Mouse (Mus musculus) liver, postnatal 0 days (tissue): ENCODE measurements at regions not wholly inside any gene's neighbourhood (a gene's known extent, or its start where the extent isn't known, plus 50 kb on each side); places are given as distances from the start of the nearest gene placed in this dataset.

ENCODE experiments used
- ATAC-seq: fragments of 200-750 bp; cut with Nextera tagmentation; 2 replicates; pipeline ENCODE4 v1.8.0; 2017; ENCODE audit warnings: mild to moderate bottlenecking, moderate library complexity
- DNase-seq: peaks from one replicate; pipeline ENCODE4 v3.0.0-alpha.2; 2016
- H3K27ac ChIP-seq: fragments of 300-500 bp; sonication (generic); 2 replicates; pipeline ENCODE4 v1.5.1; 2014; ENCODE audit warnings: antibody characterized with exemption, moderate library complexity, mild to moderate bottlenecking, low read depth
- H3K27me3 ChIP-seq: fragments of 300-500 bp; sonication (generic); 2 replicates; pipeline ENCODE4 v1.6.1; 2014; ENCODE audit warnings: low read length, control low read depth, mixed read lengths; ENCODE audit not compliant: insufficient read depth
- H3K36me3 ChIP-seq: fragments of 300-500 bp; sonication (generic); replicated peaks from 2 replicates; pipeline ENCODE4 v1.6.1; 2014; ENCODE audit warnings: mild to moderate bottlenecking, control low read depth, low read length, moderate library complexity, mixed read lengths; ENCODE audit not compliant: insufficient read depth
- H3K4me1 ChIP-seq: fragments of 300-500 bp; sonication (generic); 2 replicates; pipeline ENCODE4 v1.6.1; 2014; ENCODE audit warnings: antibody characterized with exemption, mild to moderate bottlenecking, control low read depth; ENCODE audit not compliant: insufficient read depth
- H3K4me2 ChIP-seq: fragments of 300-500 bp; sonication (generic); 2 replicates; pipeline ENCODE4 v1.6.1; 2014; ENCODE audit warnings: low read depth, mild to moderate bottlenecking, low read length, moderate library complexity, mixed read lengths
- H3K4me3 ChIP-seq: fragments of 300-500 bp; sonication (generic); 2 replicates; pipeline ENCODE4 v1.5.1; 2014; ENCODE audit warnings: low read depth, low read length
- H3K9ac ChIP-seq: fragments of 300-500 bp; sonication (generic); replicated peaks from 2 replicates; pipeline ENCODE4 v1.6.1; 2014; ENCODE audit warnings: mild to moderate bottlenecking, moderate library complexity
- H3K9me3 ChIP-seq: fragments of 300-500 bp; sonication (generic); 2 replicates; pipeline ENCODE4 v1.6.1; 2016; ENCODE audit warnings: mild to moderate bottlenecking, control low read depth, low read length, mixed read lengths
- CTCF ChIP-seq: sonication (generic); IDR thresholded peaks from 2 replicates; pipeline ENCODE4 v1.5.1; 2016; ENCODE audit warnings: antibody characterized with exemption, low read depth
- EP300 ChIP-seq: IDR thresholded peaks from 2 replicates; pipeline ENCODE4 v1.6.1; 2016; ENCODE audit warnings: antibody characterized with exemption, low read depth, mild to moderate bottlenecking
- WGBS: fragments of 180-500 bp; shearing (Covaris S2); extraction: QIAGEN DNeasy Blood & Tissue Kit; methylation state at CpG from one replicate; pipeline ENCODE4 v1.1.7; 2014; ENCODE audit not compliant: insufficient replicate concordance; 5-methylcytosine and 5-hydroxymethylcytosine counted together

DNA sequence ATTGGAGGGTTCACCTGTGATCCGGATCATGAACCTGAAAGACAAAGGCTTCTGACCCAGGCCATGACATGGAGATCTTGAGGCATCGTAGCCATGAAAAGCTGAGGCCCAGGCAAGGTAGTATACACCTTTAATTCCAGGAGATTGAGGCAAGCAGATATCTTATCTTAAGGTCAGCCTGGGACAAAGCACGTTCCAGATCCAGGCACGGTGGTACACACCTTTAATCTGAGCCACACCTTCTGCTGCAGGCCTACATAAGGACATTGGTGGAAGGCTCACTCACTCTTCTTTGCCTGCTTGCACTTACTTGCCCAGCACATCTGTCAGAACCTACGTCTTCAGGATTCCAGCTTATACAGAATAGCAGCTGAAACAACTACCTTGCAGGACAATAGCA lies 93.0 kb upstream of the Cxadr start:
- no peak overlapping the region for H3K27ac ChIP-seq
- no peaks in the 10 kb centered on the region for H3K9me3 ChIP-seq
- no peak overlapping the region for H3K4me2 ChIP-seq
- no peaks in the 10 kb centered on the region for H3K4me1 ChIP-seq
- H3K4me3 ChIP-seq, result no peak overlapping the region
- no peak for TF ChIP-seq EP300
- TF ChIP-seq CTCF, result no peak
- DNase-seq, result no peak
- no peak overlapping the region for H3K9ac ChIP-seq
- no peak for ATAC-seq
- 76% methylated on average over 5 of the region's 5 CpGs for WGBS
- H3K27me3 ChIP-seq, result no peaks in the 10 kb centered on the region
- no peaks in the 10 kb centered on the region for H3K36me3 ChIP-seq

DNA sequence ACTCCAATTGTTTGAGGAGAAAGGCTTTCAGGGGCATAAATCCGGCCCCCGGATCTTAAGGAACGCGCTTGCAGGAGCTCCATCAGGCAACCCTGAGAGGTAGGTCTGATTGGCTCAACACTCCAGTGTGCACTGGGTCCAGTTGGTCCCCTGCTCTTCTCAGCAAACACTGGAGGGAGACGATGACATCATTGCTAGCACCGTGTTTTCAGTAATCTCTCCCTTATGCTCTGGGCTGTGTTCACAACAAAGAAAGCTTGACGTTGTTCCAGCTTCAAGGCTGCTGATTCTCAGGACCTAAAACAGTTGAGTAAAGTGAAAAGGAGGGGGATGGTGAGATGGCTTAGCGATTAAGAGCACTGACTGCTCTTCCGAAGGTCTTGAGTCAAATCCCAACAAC lies 97.0 kb upstream of the Cxadr start:
- WGBS, result 79% methylated on average over 9 of the region's 9 CpGs
- Histone ChIP-seq H3K27ac (no peak overlapping the region), H3K9ac (no peak overlapping the region), H3K27me3 (no peaks in the 10 kb centered on the region), H3K9me3 (no peaks in the 10 kb centered on the region), H3K4me2 (no peak overlapping the region), H3K4me1 (peaks cover 5% of the 10 kb centered on the region), H3K4me3 (no peak overlapping the region), H3K36me3 (no peaks in the 10 kb centered on the region)
- ATAC-seq (no peak), DNase-seq (no peak)
- TF ChIP-seq EP300, result no peak
- no peak for TF ChIP-seq CTCF

DNA sequence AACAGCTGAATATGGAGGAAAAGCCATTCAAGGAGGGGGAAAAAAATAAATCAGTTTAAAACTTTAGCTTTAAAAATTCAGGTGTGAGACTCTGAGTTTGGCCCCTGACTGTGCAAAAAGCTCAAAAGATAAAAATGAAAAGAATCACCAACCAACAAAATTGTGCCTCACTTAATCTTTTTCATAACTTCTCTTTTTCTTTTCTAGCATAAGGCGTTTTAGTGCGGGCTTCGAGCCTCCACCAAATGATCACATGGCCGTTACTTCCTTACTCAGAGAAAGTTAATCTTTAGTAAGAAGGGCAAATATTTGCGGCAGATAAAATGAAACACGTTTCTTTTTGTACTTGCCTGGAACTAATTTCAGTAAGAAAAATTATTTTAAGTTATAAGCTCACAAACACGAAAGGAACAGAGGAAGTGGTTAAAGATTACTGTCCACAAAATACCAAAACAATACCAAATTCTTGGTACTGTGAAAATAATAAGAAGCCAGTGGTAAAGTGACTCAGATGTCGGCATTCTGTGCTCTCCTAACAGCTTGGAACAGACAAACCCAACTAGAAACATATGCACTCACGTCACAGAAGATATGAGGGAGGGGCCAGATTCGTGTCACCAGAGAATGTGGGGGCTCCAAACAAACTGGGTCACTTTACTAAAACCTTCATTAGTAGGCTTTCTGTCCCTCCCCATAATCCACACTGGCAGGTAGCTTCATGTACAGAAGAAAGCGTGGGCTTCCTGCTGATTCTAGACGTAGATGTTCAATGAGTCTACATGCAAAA lies 101.1 kb upstream of the Cxadr start:
- no peak for DNase-seq
- 23% methylated on average over 12 of the region's 12 CpGs for WGBS

DNA sequence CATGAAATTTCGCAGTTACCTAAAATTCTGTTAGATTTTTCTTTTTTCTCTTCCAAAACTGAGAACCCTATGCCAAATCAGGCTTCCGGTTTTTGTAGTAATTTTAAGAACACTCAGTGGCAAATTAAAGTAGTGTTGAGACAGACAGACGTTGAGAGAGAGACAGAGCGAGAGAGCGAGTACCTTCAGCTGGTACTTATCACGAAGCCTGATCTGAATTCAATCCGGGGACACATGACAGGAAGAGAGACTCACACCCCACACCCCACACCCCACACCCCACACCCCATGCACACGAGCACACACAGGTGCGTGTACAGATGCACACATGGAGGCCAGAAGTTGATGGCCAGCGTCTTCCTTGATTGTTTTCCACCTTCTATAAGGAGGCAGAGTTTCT lies 102.0 kb upstream of the Cxadr start:
- Histone ChIP-seq H3K9ac (no peak overlapping the region), H3K36me3 (no peaks in the 10 kb centered on the region), H3K4me3 (no peak overlapping the region), H3K9me3 (no peaks in the 10 kb centered on the region), H3K4me1 (peaks cover 5% of the 10 kb centered on the region), H3K4me2 (no peak overlapping the region; the same call in 1 of the 2 replicates), H3K27ac (no peak overlapping the region), H3K27me3 (no peaks in the 10 kb centered on the region)
- ATAC-seq (no peak), DNase-seq (no peak)
- TF ChIP-seq CTCF, result no peak
- no peak for TF ChIP-seq EP300
- WGBS, result 62% methylated on average over 10 of the region's 10 CpGs

More for the DNA sequence above, 101.1 kb upstream of the Cxadr start:
- H3K9me3 ChIP-seq, result no peaks in the 10 kb centered on the region
- 0 out of 2 replicates have a peak, but pooled peaks have one; percentile 50 for ATAC-seq
- H3K4me2 ChIP-seq, result peak overlapping the region; percentile 4; the same call in 1 of the 2 replicates
- no peak overlapping the region for H3K9ac ChIP-seq
- no peaks in the 10 kb centered on the region for H3K27me3 ChIP-seq
- no peak overlapping the region for H3K27ac ChIP-seq
- H3K4me1 ChIP-seq, result peaks cover 5% of the 10 kb centered on the region
- no peaks in the 10 kb centered on the region for H3K36me3 ChIP-seq
- no peak overlapping the region for H3K4me3 ChIP-seq
- TF ChIP-seq EP300 (no peak), CTCF (no peak)

DNA sequence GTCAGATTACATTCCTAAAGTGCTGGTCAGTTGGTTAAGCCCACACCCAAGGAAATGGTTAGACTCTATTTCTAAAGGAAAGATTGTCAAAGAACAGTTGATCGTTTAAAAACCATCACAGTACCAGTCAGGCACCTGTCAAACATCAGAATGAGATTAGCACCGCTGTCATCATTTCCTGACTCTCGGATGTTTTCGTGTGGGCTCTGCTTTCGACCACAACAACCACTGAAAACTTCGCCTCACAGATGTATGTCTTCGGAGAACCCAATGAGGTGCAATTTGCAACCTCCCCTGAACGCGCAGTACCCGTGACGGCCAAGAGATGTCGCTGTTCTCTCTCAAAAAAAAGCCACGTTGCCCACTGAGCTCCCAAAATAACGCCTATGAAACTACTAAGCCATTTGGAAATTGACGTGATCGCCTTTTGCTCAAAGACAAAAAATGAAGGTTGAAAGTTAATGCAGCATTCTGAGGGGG lies 102.6 kb upstream of the Cxadr start:
- WGBS, result 4% methylated on average over 16 of the region's 16 CpGs
- Histone ChIP-seq H3K4me2 (no peak overlapping the region; the same call in 1 of the 2 replicates), H3K9ac (no peak overlapping the region), H3K27me3 (no peaks in the 10 kb centered on the region), H3K27ac (no peak overlapping the region), H3K4me1 (peaks cover 5% of the 10 kb centered on the region), H3K4me3 (no peak overlapping the region), H3K9me3 (no peaks in the 10 kb centered on the region), H3K36me3 (no peaks in the 10 kb centered on the region)
- TF ChIP-seq CTCF, result peak; percentile 87
- TF ChIP-seq EP300, result no peak
- ATAC-seq (peak; percentile 40), DNase-seq (peak; percentile 77)

DNA sequence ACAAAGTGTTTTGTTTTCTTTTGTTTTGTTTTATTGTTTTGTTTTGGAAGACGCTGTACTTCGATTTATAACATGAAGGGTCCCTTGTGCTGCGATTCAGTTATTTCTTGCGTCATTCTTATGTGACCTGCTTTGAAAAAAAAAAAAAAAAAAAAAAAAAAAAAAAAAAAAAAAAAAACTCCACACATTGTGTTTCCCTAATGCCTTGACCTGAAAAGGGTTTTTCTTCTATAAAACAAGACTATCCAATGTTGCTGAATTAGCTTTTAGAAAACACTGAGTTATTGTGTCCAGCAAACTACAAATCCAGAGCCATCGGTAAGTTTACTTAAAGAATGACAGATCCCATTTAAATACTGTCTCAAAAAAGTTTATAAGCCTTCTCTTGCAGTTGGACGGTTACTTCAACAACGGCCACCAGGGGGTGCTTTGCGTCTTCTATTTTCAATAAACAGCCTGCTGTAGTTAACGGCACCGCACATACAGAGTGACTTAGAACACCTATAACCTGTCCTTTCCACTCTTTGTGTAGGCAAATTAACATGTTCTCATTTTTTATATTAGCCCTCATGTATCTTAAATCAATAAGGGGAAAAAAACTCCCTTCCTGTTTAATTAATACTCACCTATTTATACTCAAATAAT lies 103.9 kb upstream of the Cxadr start:
- peak; percentile 74 for TF ChIP-seq CTCF
- no peak for TF ChIP-seq EP300
- Histone ChIP-seq H3K9me3 (no peaks in the 10 kb centered on the region), H3K9ac (no peak overlapping the region), H3K36me3 (no peaks in the 10 kb centered on the region), H3K4me3 (no peak overlapping the region), H3K27me3 (no peaks in the 10 kb centered on the region), H3K27ac (no peak overlapping the region), H3K4me2 (no peak overlapping the region), H3K4me1 (peaks cover 5% of the 10 kb centered on the region)
- 12% methylated on average over 10 of the region's 10 CpGs for WGBS
- DNase-seq (peak; percentile 85), ATAC-seq (peak; percentile 46; the same call in 1 of the 2 replicates)
